Mouse (Mus musculus) stomach, embryonic 16.5 days (tissue): ENCODE data around the gene Cryba4. TPM values are rescaled to one million over a fixed set of nuclear protein-coding genes. Genes with fewer than 3 reads are reported as not detected.

Experiments
- ATAC-seq: fragments of 200-750 bp; cut with Nextera tagmentation; 2 replicates; pipeline ENCODE4 v1.8.0; 2017; ENCODE audit warnings: moderate number of reproducible peaks, moderate TSS enrichment; ENCODE audit not compliant: insufficient read depth, low FRiP score
- H3K27ac ChIP-seq: fragments of 300-500 bp; sonication (generic); 2 replicates; pipeline ENCODE4 v1.5.1; 2014; ENCODE audit warnings: low read length
- H3K27me3 ChIP-seq: fragments of 300-500 bp; sonication (generic); 2 replicates; pipeline ENCODE4 v1.6.1; 2014; ENCODE audit warnings: low read length, control low read depth, mixed read lengths; ENCODE audit not compliant: control insufficient read depth, insufficient read depth
- H3K36me3 ChIP-seq: fragments of 300-500 bp; sonication (generic); 2 replicates; pipeline ENCODE4 v1.6.1; 2014; ENCODE audit warnings: low read length; ENCODE audit not compliant: control insufficient read depth, insufficient read depth
- H3K4me1 ChIP-seq: fragments of 300-500 bp; sonication (generic); 2 replicates; pipeline ENCODE4 v1.6.1; 2014; ENCODE audit warnings: low read length, control low read depth, mixed read lengths; ENCODE audit not compliant: control insufficient read depth, insufficient read depth
- H3K4me2 ChIP-seq: fragments of 300-500 bp; sonication (generic); 2 replicates; pipeline ENCODE4 v1.6.1; 2014; ENCODE audit warnings: low read depth, low read length, mixed read lengths
- H3K4me3 ChIP-seq: fragments of 300-500 bp; sonication (generic); replicated peaks from 2 replicates; pipeline ENCODE4 v1.5.1; 2014; ENCODE audit warnings: mild to moderate bottlenecking, low read length
- H3K9ac ChIP-seq: fragments of 300-500 bp; sonication (generic); 2 replicates; pipeline ENCODE4 v1.6.1; 2014; ENCODE audit warnings: low read length
- H3K9me3 ChIP-seq: fragments of 300-500 bp; sonication (generic); replicated peaks from 2 replicates; pipeline ENCODE4 v1.6.1; 2016; ENCODE audit warnings: low read length, control low read depth; ENCODE audit not compliant: control insufficient read depth
- WGBS: fragments of 180-500 bp; shearing (Covaris S2); extraction: QIAGEN DNeasy Blood & Tissue Kit; methylation state at CpG from one replicate; pipeline ENCODE4 v1.1.7; 2014; 5-methylcytosine and 5-hydroxymethylcytosine counted together
- polyA plus RNA-seq: library from polyadenylated mRNA; unstranded; fragments of >200 nt; fragmentation: Nextera tagmentation; extraction: Ambion mirVana; gene quantifications from 2 replicates; pipeline ENCODE4 v1.2.1, GENCODE M21; 2015

Cryba4 gene
- polyA plus RNA-seq, 1 experiment from 2014 or later, result 1.9 TPM

GRCm38 (mm10) chr5:112211911-112212310, 40.4 kb downstream of the Cryba4 start:
- Histone ChIP-seq H3K36me3 (no peaks in the 10 kb centered on the region), H3K4me1 (peaks cover 7% of the 10 kb centered on the region; the same call in 1 of the 2 replicates), H3K4me3 (no peak overlapping the region), H3K4me2 (no peak overlapping the region), H3K27me3 (no peaks in the 10 kb centered on the region), H3K9ac (no peak overlapping the region), H3K9me3 (no peaks in the 10 kb centered on the region), H3K27ac (no peak overlapping the region)
- 77% methylated on average over 7 of the region's 7 CpGs for WGBS
- no peak for ATAC-seq

GRCm38 (mm10) chr5:112210104-112210503, 42.2 kb downstream of the Cryba4 start:
- no peak for ATAC-seq
- WGBS, result 29% methylated on average over 8 of the region's 8 CpGs

GRCm38 (mm10) chr5:112208321-112208720, 44.0 kb downstream of the Cryba4 start:
- ATAC-seq, result no peak
- Histone ChIP-seq H3K27ac (no peak overlapping the region), H3K4me2 (no peak overlapping the region), H3K27me3 (no peaks in the 10 kb centered on the region), H3K36me3 (no peaks in the 10 kb centered on the region), H3K4me3 (no peak overlapping the region), H3K4me1 (0 out of 2 replicates have a peak, but pooled peaks cover 3% of the 10 kb centered on the region), H3K9ac (no peak overlapping the region), H3K9me3 (no peaks in the 10 kb centered on the region)
- WGBS, result 26% methylated on average over 4 of the region's 4 CpGs

More at GRCm38 (mm10) chr5:112210104-112210503, 42.2 kb downstream of the Cryba4 start:
- H3K4me2 ChIP-seq, result no peak overlapping the region
- no peak overlapping the region for H3K27ac ChIP-seq
- peaks cover 5% of the 10 kb centered on the region; the same call in 1 of the 2 replicates for H3K4me1 ChIP-seq
- H3K36me3 ChIP-seq, result no peaks in the 10 kb centered on the region
- no peaks in the 10 kb centered on the region for H3K27me3 ChIP-seq
- no peaks in the 10 kb centered on the region for H3K9me3 ChIP-seq
- no peak overlapping the region for H3K9ac ChIP-seq
- no peak overlapping the region for H3K4me3 ChIP-seq

GRCm38 (mm10) chr5:112206543-112207255, 45.6 kb downstream of the Cryba4 start:
- Histone ChIP-seq H3K4me3 (no peak overlapping the region), H3K27me3 (no peaks in the 10 kb centered on the region), H3K27ac (no peak overlapping the region), H3K9ac (peak overlapping the region; percentile 13; the same call in 1 of the 2 replicates), H3K9me3 (no peaks in the 10 kb centered on the region), H3K4me1 (0 out of 2 replicates have a peak, but pooled peaks cover 3% of the 10 kb centered on the region), H3K4me2 (peak overlapping the region; percentile 8; the same call in 1 of the 2 replicates), H3K36me3 (no peaks in the 10 kb centered on the region)
- ATAC-seq, result no peak
- WGBS, result 20% methylated on average over 16 of the region's 16 CpGs

- ATAC-seq, result no peak
- no peak overlapping the region for H3K4me3 ChIP-seq
- H3K27me3 ChIP-seq, result no peaks in the 10 kb centered on the region
- no peak overlapping the region for H3K27ac ChIP-seq
- H3K4me1 ChIP-seq, result no peaks in the 10 kb centered on the region
- H3K4me2 ChIP-seq, result no peak overlapping the region
- no peak overlapping the region for H3K9ac ChIP-seq
- no peaks in the 10 kb centered on the region for H3K36me3 ChIP-seq
- WGBS, result 87% methylated on average over 6 of the region's 6 CpGs
- H3K9me3 ChIP-seq, result no peaks in the 10 kb centered on the region
Measured at GRCm38 (mm10) chr5:112199656-112200055, 52.7 kb downstream of the Cryba4 start.

Other genes starting within 250 kb of the Cryba4 start
- gene Crybb1, start 3.3 kb upstream of the Cryba4 start, polyA plus RNA-seq, result 4.0 and 4.1 TPM in 2 replicates
- gene Tpst2, start 24.2 kb upstream of the Cryba4 start, polyA plus RNA-seq, result 40.0 and 43.0 TPM in 2 replicates
- gene Tfip11, start 73.8 kb upstream of the Cryba4 start, polyA plus RNA-seq, result 27.6 and 28.0 TPM in 2 replicates
- 30.2 and 30.8 TPM in 2 replicates for gene Srrd, start 90.5 kb upstream of the Cryba4 start, polyA plus RNA-seq
- gene Hps4, start 90.6 kb upstream of the Cryba4 start, polyA plus RNA-seq, result 30.2 and 36.4 TPM in 2 replicates
- gene Gm6583, start 103.5 kb upstream of the Cryba4 start, polyA plus RNA-seq, result 0.16 and 0.19 TPM in 2 replicates
- 2.3 and 3.3 TPM in 2 replicates for gene Asphd2, start 142.3 kb upstream of the Cryba4 start, polyA plus RNA-seq
- 0.09 TPM in 1 of 2 replicates, not detected in the other for gene Gm6588, start 196.9 kb upstream of the Cryba4 start, polyA plus RNA-seq